Mouse (Mus musculus): Measurements from ENCODE around the gene Wnt9b.
A peak's percentile ranks its signal among the peaks of the same experiment; 100 is the strongest.

Wnt9b gene

DNA sequence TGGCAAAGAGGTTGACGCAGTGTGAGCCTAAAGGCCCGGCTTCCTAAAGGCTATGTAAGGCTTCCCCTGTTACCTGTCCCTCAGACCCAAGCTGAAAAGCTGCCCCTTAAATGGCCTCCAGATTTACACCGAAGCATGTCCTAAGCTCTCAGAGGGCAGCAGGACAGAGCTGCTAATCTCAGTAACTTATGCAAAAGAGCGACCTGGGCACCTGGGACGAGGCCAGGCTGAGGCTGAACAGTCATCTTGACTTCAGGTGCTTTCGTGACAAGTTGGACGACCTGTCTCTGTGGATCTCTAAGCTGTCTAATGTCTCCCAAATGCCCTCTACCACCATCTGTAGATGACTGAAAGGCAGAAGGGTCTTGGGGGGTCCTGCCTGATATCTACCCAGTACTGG lies 17.3 kb downstream of the Wnt9b start:
- DNase-seq (ENCODE audit: low spot score in 2 of 2), result no peak

DNA sequence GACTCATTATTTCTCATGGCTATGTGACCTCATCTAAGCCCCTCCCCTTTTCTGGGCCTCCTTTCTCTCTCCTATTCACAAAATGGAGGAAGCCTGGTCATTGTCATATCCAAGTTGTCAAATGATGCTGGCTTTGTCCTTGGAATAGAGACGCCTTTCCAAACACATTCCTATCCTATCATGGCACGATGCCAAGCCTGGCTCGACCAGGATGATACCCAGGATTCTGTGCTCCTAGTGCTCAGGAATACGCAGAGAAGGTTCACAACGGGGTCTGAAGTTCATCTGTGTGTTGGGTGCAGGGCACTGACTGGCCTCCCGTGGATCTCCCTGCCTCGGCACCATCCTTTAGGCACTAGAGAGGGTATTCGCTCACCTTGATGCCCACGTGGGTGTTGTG lies 18.0 kb downstream of the Wnt9b start:
- DNase-seq (ENCODE audit: low spot score in 2 of 2), result no peak

DNA sequence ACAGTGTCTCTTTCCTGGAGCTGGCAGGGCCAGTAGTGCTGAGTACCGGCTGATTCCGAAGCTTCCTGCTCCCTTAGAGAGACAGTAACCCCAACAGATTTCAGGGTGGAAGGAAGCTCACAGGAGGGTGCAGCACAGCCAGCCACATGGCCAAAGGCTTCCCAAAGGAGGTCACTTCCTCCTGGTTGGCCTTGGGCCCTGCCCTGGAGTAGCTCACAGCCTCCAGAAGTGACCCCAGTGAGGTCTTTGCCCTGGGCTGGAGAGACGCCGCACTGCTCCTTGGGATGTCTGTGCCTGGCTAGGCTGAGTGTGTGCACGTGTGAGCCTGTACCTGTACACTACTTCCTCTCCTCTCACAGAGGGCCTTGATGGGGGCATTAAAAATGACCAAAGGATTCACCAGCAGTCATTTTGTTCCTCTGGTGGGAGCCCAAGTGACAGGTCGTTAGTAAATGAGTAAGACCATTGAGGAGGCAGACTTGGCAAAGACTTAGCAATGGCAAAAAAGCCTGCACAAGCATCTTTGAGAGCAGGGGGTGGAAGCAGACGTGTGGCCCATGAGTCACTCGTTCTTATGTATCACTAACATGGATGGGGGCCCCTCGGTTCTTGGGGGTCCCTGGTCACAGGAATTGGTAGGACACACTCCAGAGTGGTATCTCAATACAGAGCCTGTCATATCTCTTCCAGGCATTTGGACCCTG lies 20.2 kb downstream of the Wnt9b start:
- no peak for DNase-seq (ENCODE audit: low spot score in 2 of 2)

DNA sequence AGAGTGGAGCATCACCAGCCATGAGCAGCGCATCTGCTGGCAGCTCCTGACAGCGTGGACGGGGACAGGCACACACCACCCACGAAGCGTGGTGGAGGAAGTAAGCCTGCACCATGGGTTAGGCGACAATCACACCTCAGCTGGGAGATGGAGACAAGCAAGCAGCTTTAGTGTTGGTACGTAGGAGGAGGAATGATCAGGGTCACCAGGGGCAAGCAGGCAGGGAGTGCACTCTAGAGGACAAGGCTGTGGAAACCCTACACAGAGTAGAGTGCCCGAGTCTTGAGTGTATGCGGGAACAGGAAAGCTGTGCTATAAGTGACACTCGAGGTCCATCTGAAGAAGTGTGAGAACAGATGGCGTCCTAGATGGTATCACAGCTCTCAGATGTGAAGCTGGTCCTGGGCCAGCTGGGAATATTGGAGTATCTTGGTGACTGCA lies 25.3 kb downstream of the Wnt9b start:
- peak; percentile 39 to 54 for DNase-seq (ENCODE audit: low spot score in 2 of 2)

DNA sequence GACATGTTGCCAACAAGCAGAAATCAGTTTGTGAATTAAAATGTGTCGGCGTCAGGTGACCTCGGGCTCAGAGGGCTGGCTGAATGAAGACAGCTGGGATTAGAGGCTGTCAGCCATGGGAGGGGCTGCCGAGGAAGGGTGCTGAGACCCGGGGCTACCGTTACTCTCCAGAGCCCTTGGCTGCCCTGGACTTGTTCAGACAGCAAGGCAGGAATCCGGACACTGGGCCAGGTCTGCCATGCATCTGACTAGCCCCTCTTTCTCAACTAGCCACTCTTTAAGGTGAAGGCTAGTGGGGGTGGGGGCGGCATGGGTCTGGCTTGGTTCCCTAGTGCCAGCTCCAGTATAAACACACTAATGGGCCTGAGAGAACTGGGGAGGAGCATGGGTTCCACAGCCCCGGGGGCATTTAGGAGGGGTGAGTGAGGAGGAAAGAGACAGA lies 27.6 kb downstream of the Wnt9b start:
- DNase-seq (ENCODE audit: low spot score in 2 of 2), result no peak

DNA sequence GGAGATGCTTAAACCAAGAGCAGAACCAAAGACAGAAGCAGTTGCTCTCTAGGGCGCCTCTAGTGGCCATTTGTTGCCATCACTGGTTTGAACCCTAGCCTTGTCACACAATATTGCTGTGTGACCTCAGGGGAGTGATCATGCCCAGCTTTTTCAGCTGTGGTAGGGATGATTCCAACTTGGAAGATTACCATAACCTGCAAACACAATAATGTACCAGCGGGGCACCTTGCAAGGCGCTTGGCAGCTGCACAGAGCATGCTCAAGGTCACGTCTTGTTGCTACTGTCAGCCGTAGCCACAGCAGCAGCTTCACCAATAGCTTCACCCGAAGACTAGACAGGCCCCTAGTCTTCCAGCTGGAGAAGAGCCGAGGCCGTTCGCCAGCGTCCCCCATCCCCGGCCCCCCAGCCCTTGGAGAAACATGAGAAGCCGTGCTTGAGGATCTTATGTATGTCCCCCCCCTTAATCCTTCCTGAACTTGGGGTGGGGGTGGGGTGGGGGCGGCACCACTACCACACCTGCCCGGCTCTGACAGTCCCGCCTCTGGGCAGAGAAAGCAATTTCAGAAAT lies 28.1 kb downstream of the Wnt9b start:
- DNase-seq (ENCODE audit: low spot score in 2 of 2), result no peak

DNA sequence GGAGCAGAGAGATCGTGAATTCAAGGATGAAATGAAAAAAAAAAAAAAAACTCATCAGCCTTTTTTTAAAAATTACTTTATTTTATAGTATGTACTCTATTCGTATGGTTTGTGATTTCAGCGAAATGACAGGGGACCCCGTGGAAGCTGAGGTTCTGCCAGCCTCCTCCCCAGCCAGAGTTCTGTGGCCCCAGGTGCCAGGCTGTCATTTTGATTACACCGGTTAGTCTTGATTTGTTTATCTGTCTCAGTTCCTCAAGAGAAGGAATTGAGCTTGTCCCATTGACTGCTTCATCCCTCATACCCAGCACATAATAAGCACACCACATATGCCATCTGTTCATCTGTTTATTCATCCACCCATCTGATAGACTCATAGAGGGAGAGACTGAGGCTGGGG lies 30.2 kb downstream of the Wnt9b start:
- no peak for DNase-seq (ENCODE audit: low spot score in 2 of 2)

DNA sequence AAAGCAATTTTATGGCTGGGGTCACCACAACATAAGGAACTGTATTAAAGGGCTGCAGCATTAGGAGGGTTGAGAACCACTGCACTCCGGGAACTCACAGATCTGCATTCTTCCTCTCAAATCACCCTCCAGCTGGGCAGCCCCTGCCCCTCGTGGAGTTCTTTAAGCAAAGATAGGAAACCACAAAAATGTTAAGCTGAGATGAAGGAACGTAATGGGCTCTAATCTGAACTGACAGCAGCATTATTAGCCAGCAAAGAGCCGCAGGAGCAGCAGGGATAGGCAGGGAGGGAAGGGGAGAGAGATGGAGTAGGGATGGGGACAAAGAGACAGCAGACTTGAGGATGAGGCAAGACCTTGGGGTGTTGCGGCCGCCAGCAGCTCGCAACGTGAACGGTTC lies 32.6 kb downstream of the Wnt9b start:
- no peak for DNase-seq (ENCODE audit: low spot score in 2 of 2)

DNA sequence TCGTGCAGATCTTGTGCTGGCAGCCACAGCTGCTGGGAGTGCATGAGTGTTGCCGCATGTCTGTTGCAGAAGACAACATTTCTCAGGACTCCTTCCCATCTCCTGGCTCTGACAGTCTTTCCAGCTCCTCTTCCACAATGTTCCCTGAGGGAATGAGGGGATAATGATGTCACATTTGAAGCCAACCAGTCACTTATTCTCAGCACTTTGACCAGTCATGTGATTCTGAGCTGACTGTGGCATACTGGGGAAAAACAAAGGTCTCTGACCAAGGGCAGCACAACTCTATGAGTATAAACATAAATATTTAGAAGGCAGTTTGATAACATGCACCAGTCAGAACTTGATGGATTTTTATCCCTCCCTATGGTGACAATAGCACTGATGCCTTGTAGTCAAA lies 35.5 kb downstream of the Wnt9b start:
- no peak for DNase-seq (ENCODE audit: low spot score in 2 of 2)

DNA sequence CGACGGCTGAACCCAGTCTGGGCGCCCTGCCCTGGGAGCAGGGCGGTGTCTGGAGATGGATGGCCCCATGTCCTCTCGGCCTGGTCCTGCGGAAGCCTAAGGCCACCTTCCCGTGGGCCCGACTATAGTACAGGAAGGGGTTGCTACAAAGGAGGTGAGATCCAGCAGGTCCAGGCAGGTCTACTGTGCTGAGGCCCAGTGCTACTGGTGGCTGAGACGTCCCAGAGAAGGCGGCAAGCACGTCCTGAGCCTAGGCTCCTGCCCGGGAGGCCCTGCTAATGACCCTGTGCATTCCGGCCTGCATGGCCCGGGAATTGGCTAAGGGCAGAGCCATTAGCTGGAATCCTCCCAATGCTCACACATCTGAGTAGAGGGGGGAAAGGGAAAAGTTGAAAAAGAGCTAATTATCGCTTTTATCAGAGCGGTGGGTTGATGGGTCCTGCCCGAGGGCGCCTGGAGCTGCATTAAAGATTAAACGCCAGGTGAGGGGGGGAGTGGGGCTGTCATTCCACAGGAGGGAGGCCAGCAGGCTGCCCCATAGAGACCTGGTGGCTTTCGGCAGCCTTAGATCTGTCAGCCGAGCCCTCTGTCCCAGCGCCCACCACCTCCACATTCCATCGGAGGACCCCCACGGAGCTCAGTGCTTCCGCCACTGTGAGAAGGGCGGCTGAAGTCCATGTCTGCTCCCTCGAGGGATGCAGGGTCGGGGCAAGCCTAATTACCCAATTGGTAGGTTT lies 37.6 kb downstream of the Wnt9b start:
- no peak for DNase-seq (ENCODE audit: low spot score in 2 of 2)

DNA sequence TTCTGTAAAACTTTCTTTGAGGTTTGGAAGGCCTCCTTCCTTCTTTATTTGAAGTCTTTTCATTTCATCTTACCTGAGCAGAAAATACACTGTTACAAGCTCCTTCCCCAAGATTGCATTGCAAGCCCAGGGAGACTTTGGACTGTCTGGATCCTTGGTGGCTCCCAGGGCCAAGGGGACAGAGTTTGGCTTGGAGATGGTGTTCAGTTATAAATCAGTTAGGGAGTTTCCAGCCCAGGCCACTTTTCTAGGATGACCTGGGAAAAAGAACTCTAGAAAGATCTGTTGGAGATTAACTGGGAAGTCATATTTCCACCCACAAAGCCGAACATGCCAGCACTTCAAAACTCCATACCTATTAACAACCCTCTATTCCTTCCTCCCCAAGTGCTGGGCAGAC lies 39.6 kb downstream of the Wnt9b start:
- DNase-seq (ENCODE audit: low spot score in 2 of 2), result no peak

DNA sequence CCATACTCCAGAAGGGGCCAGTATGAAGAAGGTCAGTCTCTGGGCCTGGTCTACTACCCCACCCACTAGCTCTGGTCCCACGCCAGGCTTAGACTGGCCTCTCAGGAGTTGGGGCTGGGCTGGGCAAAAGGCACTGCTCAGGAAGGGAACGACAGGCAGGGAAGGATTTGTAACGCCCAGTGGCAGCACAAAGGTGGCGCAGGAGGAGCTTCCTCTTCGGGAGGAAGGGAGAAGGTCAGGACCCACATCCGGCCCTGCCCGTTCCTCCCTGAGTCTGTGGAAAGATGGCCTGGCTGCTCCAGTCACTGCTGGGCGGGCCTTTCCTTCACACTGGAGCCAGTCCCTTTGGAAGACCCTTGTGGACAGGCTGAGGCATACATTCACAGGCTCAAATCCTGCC lies 42.6 kb downstream of the Wnt9b start:
- DNase-seq (ENCODE audit: low spot score in 2 of 2), result no peak

DNA sequence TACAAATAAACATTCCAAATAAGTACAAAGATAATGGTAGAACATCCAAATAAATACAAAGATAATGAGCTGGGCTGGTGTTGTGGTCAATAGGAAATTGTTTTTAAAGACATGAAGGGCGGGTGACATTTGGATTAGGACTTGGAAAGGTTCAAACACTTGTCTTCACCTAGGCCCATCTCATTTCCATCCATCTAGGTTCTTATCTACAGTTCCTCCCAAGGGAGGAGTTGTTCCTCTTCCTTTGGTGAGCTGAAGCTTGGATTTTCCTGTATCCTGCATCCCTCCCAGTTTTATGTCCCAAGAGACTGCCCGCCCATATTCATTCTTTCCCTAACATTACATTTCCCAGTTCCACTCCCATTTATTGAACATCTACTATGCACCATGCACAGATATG lies 51.4 kb downstream of the Wnt9b start:
- DNase-seq (ENCODE audit: low spot score in 2 of 2), result no peak

DNA sequence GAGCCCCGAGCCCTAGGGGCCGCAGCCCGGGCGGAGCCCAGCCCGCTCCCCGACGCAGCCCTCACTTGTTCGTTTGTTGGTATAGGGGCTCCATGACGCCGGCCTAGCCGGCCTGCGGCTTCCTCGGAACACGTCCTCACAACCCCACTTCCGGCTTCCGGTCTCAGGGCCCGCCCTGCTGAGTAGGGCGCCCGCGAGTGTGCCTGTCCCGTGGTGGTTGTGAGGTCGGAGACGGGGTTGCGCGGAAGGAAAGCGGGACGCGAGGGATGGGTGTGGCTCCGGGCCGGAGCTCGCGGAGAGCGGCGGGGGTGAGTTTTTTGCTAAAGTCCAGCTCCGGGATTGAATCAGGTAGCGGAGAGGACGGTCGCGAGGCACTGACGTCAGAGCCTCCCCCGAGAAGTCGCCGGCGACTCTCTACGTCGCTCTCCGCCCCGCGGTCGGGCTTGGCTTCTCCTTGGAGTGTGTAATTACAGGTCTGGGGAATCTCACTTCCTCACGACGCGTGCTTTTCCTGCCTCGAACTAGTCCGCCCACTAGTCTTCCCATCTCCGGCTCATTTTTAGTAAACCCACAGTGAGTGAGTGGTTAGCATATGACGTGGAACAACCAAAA lies 52.0 kb downstream of the Wnt9b start, which contains the start of gene Gosr2:
Gosr2 (minus strand) TSS at position 334 of the 612 bp plus-strand sequence.
- peak; percentile 87 to 90 for DNase-seq (ENCODE audit: low spot score in 2 of 2)

DNA sequence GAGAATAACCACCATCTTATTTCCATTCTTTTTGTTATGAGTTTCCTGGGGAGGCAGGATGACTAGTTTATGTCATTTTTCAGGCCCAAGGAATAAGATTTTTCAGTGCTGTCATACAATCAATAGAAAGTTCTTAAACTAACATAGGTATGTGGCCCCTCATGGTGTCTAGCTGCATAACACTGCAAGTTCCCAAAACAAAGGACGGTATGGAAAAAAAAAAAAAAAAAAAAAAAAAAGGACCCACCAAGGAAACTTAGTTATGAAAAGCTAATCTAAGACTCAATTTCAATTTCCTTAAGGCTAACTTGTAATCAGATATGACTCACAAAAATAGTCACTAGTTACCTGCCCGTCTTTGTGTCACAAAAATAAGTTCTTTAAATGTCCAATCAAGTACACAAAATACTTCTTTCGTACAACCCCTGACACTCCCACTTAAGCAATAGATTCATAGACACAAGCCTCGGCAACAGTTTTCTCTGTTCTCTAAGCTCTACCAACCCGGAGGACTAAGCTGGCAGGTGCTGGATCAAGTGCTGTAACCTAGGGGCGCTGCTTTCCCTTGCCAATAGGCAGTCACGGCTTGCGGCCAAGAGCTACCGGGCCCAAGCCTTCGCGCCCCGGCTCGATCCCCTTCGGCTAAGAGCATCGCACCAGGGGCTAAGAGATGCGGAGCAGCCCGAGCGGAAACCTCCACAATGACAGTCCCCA lies 52.6 kb downstream of the Wnt9b start:
- no peak for DNase-seq (ENCODE audit: low spot score in 2 of 2)

DNA sequence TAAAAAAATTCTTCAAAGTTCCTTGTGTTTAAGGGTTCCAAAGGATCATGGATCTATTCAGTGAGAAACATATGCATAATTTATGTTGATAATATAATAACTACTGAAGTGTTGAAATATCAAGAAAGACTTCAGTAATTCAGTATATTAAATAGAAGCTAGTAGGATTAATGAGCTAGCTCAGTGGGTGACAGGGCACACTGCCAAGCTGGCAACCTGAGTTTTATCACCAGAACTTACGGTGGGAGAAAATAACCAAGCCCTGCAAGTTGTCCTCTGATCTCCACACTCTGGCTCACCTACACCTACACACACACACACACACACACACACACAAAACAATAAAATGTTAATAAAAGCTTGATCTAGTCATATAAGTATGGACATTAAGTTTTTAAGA lies 56.4 kb downstream of the Wnt9b start:
- DNase-seq (ENCODE audit: low spot score in 2 of 2), result no peak

DNA sequence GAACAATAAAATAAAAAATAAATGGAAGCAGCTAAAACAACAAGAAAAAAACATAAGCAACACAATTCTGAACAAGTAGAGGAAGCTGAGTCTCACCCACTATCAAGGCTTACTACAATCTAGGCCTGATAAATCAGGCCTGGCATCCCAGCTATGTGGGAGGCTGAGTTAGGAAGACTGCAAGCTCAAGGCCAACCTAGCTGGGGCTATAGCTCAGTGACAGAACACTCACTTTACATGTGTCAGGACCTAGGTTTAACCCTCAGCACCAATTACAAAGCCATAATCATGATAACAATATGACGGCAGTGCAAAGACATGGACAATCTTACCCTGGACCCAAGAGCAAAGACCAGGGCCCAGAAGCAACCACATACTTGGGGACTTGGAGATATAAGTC lies 58.6 kb downstream of the Wnt9b start:
- DNase-seq (ENCODE audit: low spot score in 2 of 2), result no peak

DNA sequence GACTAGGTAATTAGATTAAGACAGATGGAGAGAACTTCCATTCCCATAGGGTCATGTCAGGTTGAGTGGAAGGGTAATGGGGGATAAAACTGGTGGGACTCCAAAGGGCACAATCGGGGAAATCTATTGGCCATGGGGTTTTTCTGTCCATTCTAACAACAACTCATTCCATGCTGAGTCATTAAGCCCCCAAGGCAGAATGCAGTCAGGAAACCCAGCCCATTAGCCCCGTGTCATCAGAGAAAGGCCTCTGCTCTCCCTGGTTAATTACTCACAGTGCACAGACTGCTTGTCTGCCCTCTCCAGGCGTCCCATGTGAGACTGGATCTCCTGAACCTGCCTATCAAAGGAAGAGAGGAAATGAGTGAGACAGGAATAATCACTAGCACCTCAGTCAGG lies 60.6 kb downstream of the Wnt9b start:
- DNase-seq (ENCODE audit: low spot score in 2 of 2), result no peak

DNA sequence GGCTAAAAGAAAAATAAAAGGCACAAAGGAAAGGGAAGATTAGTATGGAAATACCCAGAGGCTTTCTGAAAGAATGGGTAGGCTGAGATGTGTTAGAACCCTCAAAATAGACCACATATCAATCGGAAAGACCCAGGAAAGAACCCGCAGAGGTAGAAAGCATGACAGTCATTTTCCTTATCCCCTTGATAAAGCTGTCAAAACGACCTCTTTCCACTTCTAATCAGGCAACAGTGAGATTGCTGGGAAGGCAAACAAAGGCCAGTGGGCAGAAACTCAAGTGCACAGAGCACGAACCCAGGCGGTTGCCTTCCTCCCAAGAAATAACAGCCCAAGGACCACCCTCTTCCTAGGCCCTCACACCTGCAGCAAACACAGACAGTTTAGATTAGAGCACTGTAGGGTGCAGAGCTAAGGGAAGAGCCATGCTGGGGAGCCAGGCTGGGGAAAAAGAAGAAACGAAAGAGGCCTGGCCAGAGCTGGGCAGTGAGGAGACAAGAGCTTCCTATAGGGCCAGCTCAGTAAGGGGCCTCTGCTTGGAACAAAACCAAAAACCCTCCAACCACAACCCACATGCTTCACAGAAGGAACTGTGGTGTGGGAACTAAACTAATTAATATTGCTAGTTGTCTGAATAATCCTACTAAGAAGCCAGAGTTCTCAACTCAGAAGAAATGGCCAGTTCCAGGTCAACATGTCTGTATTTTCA lies 61.2 kb downstream of the Wnt9b start:
- no peak for DNase-seq (ENCODE audit: low spot score in 2 of 2)

DNA sequence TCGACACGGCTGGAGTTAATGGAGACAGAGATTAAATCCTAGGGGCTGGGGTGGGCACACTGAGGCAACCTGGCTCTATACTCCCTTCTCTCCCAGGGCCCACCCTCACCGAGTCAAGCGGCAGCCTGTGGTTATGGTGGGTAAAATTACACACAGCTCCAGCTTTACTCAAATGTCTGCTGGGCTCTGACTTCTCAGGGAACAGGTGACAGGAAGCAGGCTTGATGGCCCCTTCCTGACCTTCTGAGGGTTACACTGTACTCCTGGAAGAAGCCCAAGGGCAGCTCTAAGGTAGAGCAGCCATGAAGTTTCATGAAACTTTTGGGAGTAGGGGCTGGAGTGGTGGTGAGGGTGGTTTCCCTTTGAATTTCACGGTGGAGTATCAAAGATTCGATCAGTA lies 62.9 kb downstream of the Wnt9b start:
- no peak for DNase-seq (ENCODE audit: low spot score in 2 of 2)

DNA sequence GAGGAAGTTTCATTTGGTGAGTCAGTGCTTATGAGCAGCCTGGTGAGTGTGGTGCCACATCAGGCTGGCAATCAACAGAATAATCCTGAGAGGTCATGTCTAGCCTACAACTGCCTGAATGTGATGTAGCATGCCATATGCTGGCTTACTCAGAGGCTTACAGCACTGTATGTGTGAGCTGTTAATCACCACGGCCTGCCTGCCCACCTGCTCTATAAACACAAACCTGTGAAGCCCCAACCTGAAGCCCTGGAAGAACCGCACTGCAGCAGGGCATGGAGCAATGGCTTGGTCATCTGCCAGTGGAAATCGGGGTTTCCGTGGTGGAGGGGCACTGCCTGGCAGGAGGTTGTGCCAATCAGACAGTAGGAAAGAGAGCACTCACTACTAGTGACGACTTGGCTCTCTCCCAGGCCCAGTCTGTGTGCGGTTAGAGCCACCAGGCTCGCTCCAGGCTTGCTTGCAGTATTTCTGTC lies 64.3 kb downstream of the Wnt9b start:
- DNase-seq (ENCODE audit: low spot score in 2 of 2), result peak in 1 of 2 experiments; percentile 48
